Mouse (Mus musculus): ENCODE measurements at regions not wholly inside any gene's neighbourhood (a gene's known extent, or its start where the extent isn't known, plus 50 kb on each side); places are given as distances from the start of the nearest gene placed in this dataset.

- Histone ChIP-seq H3K27ac (no peak overlapping the region), H3K9me3 (no peaks in the 10 kb centered on the region), H3K4me3 (peak overlapping the region; percentile 40), H3K27me3 (no peaks in the 10 kb centered on the region), H3K9ac (peak overlapping the region; percentile 35), H3K36me3 (no peaks in the 10 kb centered on the region), H3K4me2 (replicated peaks) (peak overlapping the region; percentile 64), H3K4me1 (no peaks in the 10 kb centered on the region)
- peak; percentile 84 for ATAC-seq (ENCODE audit: low FRiP score, low read depth)
- 5% methylated on average over 14 of the region's 14 CpGs for WGBS
These were observed 900.8 kb downstream of the Mat2b start for GRCm38 (mm10) chr11:39794183-39794652.

- Histone ChIP-seq H3K4me2 (replicated peaks) (no peak overlapping the region), H3K27ac (no peak overlapping the region), H3K4me3 (no peak overlapping the region), H3K36me3 (no peaks in the 10 kb centered on the region), H3K9me3 (no peaks in the 10 kb centered on the region), H3K9ac (no peak overlapping the region), H3K27me3 (no peaks in the 10 kb centered on the region), H3K4me1 (no peaks in the 10 kb centered on the region)
- no peak for ATAC-seq (ENCODE audit: low FRiP score, low read depth)
- 78% methylated on average over 2 of the region's 2 CpGs for WGBS
These were observed 902.9 kb downstream of the Mat2b start for GRCm38 (mm10) chr11:39792112-39792511.

Measured in limb, embryonic 13.5 days (tissue).